Mouse (Mus musculus) MEL (cell line): Measurements from ENCODE around the gene Nrsn2. TPM values are rescaled to one million over a fixed set of nuclear protein-coding genes. Genes with fewer than 3 reads are reported as not detected.

Experiments
- DNase-seq: peaks from one replicate; pipeline ENCODE4 v3.0.0; 2011; ENCODE audit warnings: low read depth, low spot score
- H3K27ac ChIP-seq: 2 replicates; pipeline ENCODE4 v1.5.1; 2012; ENCODE audit warnings: low read depth, mild to moderate bottlenecking, control low read depth, low read length, moderate library complexity; ENCODE audit not compliant: control insufficient read depth
- H3K27me3 ChIP-seq, 2 experiments: fragments of 150-350 bp in 1 of 2; sonication (generic) in 1 of 2; 2 replicates each; pipeline ENCODE4 v1.6.1; 2012; ENCODE audit warnings: low read length in 2 of 2, mild to moderate bottlenecking in 2 of 2, improper control_type of control experiment in 1 of 2, moderate library complexity in 1 of 2; ENCODE audit not compliant: insufficient read depth in 2 of 2, control insufficient read depth in 1 of 2
- H3K36me3 ChIP-seq, 2 experiments: 2 replicates each; pipeline ENCODE4 v1.6.1; 2012 to 2014; ENCODE audit warnings: low read length in 2 of 2, improper control_type of control experiment in 1 of 2, inconsistent platforms in 1 of 2, mild to moderate bottlenecking in 1 of 2; ENCODE audit not compliant: insufficient read depth in 2 of 2, control insufficient read depth in 1 of 2
- H3K4me1 ChIP-seq, 2 experiments: fragments of 150-350 bp in 1 of 2; sonication (generic) in 1 of 2; 2 replicates each; pipeline ENCODE4 v1.6.1; 2012; ENCODE audit warnings: low read length in 2 of 2, improper control_type of control experiment in 1 of 2, mild to moderate bottlenecking in 1 of 2; ENCODE audit not compliant: insufficient read depth in 2 of 2, control insufficient read depth in 1 of 2
- H3K4me3 ChIP-seq, 2 experiments: fragments of 150-350 bp in 1 of 2; sonication (generic) in 1 of 2; 2 replicates each; pipeline ENCODE4 v1.5.1; 2012; ENCODE audit warnings: low read depth in 2 of 2, low read length in 2 of 2, mild to moderate bottlenecking in 2 of 2, moderate library complexity in 2 of 2, control low read depth in 1 of 2, improper control_type of control experiment in 1 of 2; ENCODE audit not compliant: control insufficient read depth in 1 of 2, insufficient read depth in 1 of 2
- H3K79me2 ChIP-seq: 2 replicates; pipeline ENCODE4 v1.6.1; 2012; ENCODE audit warnings: mild to moderate bottlenecking, low read length, moderate library complexity; ENCODE audit not compliant: control insufficient read depth, poor library complexity, insufficient read depth
- H3K9ac ChIP-seq: 2 replicates; pipeline ENCODE4 v1.6.1; 2012; ENCODE audit warnings: low read depth, mild to moderate bottlenecking, control low read depth, low read length, moderate library complexity; ENCODE audit not compliant: control insufficient read depth, poor library complexity, severe bottlenecking
- H3K9me3 ChIP-seq: fragments of 150-350 bp; sonication (generic); replicated peaks from 2 replicates; pipeline ENCODE4 v1.6.1; 2012; ENCODE audit warnings: mild to moderate bottlenecking, low read length, improper control_type of control experiment, moderate library complexity; ENCODE audit not compliant: insufficient read depth
- BHLHE40 ChIP-seq: IDR thresholded peaks from 2 replicates; pipeline ENCODE4 v1.6.1; 2012; ENCODE audit warnings: low read depth, mild to moderate bottlenecking, inconsistent platforms, low read length, improper control_type of control experiment, borderline replicate concordance
- CHD1 ChIP-seq: IDR thresholded peaks from 2 replicates; pipeline ENCODE4 v1.6.1; 2012; ENCODE audit warnings: low read depth, mild to moderate bottlenecking, inconsistent platforms, low read length, improper control_type of control experiment
- CHD2 ChIP-seq: IDR thresholded peaks from 2 replicates; pipeline ENCODE4 v1.6.1; 2011; ENCODE audit warnings: low read length, improper control_type of control experiment
- CTCF ChIP-seq, 3 experiments: IDR thresholded peaks in 2 of 3; conservative IDR thresholded peaks in 1 of 3; 2 replicates each; pipeline ENCODE4 v1.5.1; 2011 to 2012; ENCODE audit warnings: low read length in 3 of 3, low read depth in 2 of 3, mild to moderate bottlenecking in 2 of 3, improper control_type of control experiment in 1 of 3, inconsistent platforms in 1 of 3, mixed read lengths in 1 of 3, moderate library complexity in 1 of 3; ENCODE audit not compliant: control insufficient read depth in 1 of 3, insufficient read depth in 1 of 3, poor library complexity in 1 of 3, severe bottlenecking in 1 of 3
- ELF1 ChIP-seq: IDR thresholded peaks from 2 replicates; pipeline ENCODE4 v1.6.1; 2014; ENCODE audit warnings: low read depth, mild to moderate bottlenecking, inconsistent platforms, low read length, improper control_type of control experiment, moderate library complexity
- HCFC1 ChIP-seq: IDR thresholded peaks from 2 replicates; pipeline ENCODE4 v1.6.1; 2012; ENCODE audit warnings: low read depth, mild to moderate bottlenecking, inconsistent platforms, low read length, improper control_type of control experiment, moderate library complexity
- JUND ChIP-seq: IDR thresholded peaks from 2 replicates; pipeline ENCODE4 v1.6.1; 2011; ENCODE audit warnings: low read depth, mild to moderate bottlenecking, improper control_type of control experiment, low read length
- MAFK ChIP-seq: IDR thresholded peaks from 2 replicates; pipeline ENCODE4 v1.6.1; 2011; ENCODE audit warnings: low read depth, mild to moderate bottlenecking, low read length, improper control_type of control experiment, borderline replicate concordance
- MAX ChIP-seq: IDR thresholded peaks from 2 replicates; pipeline ENCODE4 v1.6.1; 2011; ENCODE audit warnings: low read length, improper control_type of control experiment
- MXI1 ChIP-seq: IDR thresholded peaks from 2 replicates; pipeline ENCODE4 v1.6.1; 2011; ENCODE audit warnings: mild to moderate bottlenecking, low read depth, low read length, improper control_type of control experiment
- MYB ChIP-seq: IDR thresholded peaks from 2 replicates; pipeline ENCODE4 v1.6.1; 2011; ENCODE audit warnings: mild to moderate bottlenecking, low read depth, low read length, improper control_type of control experiment
- MYC ChIP-seq: IDR thresholded peaks from 2 replicates; pipeline ENCODE4 v1.6.1; 2011; ENCODE audit warnings: low read depth, mild to moderate bottlenecking, low read length, improper control_type of control experiment, moderate library complexity
- NELFE ChIP-seq: IDR thresholded peaks from 2 replicates; pipeline ENCODE4 v1.6.1; 2011; ENCODE audit warnings: low read depth, low read length, improper control_type of control experiment
- POLR2A ChIP-seq, 2 experiments: IDR thresholded peaks; 2 replicates each; pipeline ENCODE4 v1.6.1; 2011 to 2012; ENCODE audit warnings: low read length in 2 of 2, mild to moderate bottlenecking in 2 of 2, control low read depth in 1 of 2, improper control_type of control experiment in 1 of 2, low read depth in 1 of 2, moderate library complexity in 1 of 2; ENCODE audit not compliant: control insufficient read depth in 1 of 2, insufficient read depth in 1 of 2, poor library complexity in 1 of 2
- POLR2AphosphoS5 ChIP-seq: IDR thresholded peaks from 2 replicates; pipeline ENCODE4 v1.6.1; 2012; ENCODE audit warnings: low read depth, borderline replicate concordance, mild to moderate bottlenecking, inconsistent platforms, low read length, moderate library complexity, mixed read lengths
- SMC3 ChIP-seq: IDR thresholded peaks from 2 replicates; pipeline ENCODE4 v1.6.1; 2011; ENCODE audit warnings: low read depth, low read length, improper control_type of control experiment
- TAL1 ChIP-seq: IDR thresholded peaks from 2 replicates; pipeline ENCODE4 v1.6.1; 2012; ENCODE audit warnings: mild to moderate bottlenecking, inconsistent platforms, low read length, moderate library complexity, mixed read lengths
- TBP ChIP-seq: IDR thresholded peaks from 2 replicates; pipeline ENCODE4 v1.8.0; 2011; ENCODE audit warnings: low read depth, low read length, improper control_type of control experiment
- ZNF384 ChIP-seq: IDR thresholded peaks from 2 replicates; pipeline ENCODE4 v1.6.1; 2012; ENCODE audit warnings: low read depth, mild to moderate bottlenecking, inconsistent platforms, low read length, improper control_type of control experiment
- polyA plus RNA-seq, 2 experiments: library from polyadenylated mRNA; stranded (reverse) in 1 of 2; unstranded in 1 of 2; fragments of >175 nt in 1 of 2; fragments of >200 nt in 1 of 2; gene quantifications; 2 replicates each; pipeline versions ENCODE4 v1.2.1 to v1.2.4; 2012; ENCODE audit warnings: low replicate concordance in 2 of 2, low read depth in 1 of 2; ENCODE audit not compliant: insufficient read length in 2 of 2, insufficient read depth in 1 of 2, missing spikeins in 1 of 2
- total RNA-seq: library from RNA; depleted of rRNA; stranded (reverse); fragments of 300-350 nt; gene quantifications from 2 replicates; pipeline ENCODE4 v1.2.3, GENCODE M21; 2012

The Nrsn2 gene
- total and polyA plus RNA-seq, 3 experiments, result not detected

GRCm38 (mm10) chr2:152349842-152350540, 26.4 kb downstream of the Nrsn2 start (continued):
- TF ChIP-seq ZNF384 (peak; percentile 86), NELFE (peak; percentile 56), POLR2A (IDR thresholded peaks at IDR 0.05; ENCODE audit: control insufficient read depth in 1 of 2, insufficient read depth in 1 of 2, low read depth in 1 of 2, low read length in 2 of 2, poor library complexity in 1 of 2) (peak in 1 of 2 experiments; percentile 53; a peak in 1 of 4 replicates), SMC3 (0 out of 2 replicates have a peak, but pooled peaks have one; percentile 9), CTCF (IDR thresholded peaks at IDR 0.05 in 2 of 3, conservative IDR thresholded peaks at IDR 0.05 in 1 of 3; ENCODE audit: control insufficient read depth in 1 of 3, insufficient read depth in 1 of 3, low read depth in 2 of 3, low read length in 3 of 3, poor library complexity in 1 of 3, severe bottlenecking in 1 of 3) (no peak), BHLHE40 (0 out of 2 replicates have a peak, but pooled peaks have one; percentile 33), MXI1 (peak; percentile 68; the same call in 1 of the 2 replicates), TBP (peak; percentile 64), TAL1 (no peak), MYB (no peak), MAFK (peak; percentile 80; the same call in 1 of the 2 replicates), CHD2 (peak; percentile 59; the same call in 1 of the 2 replicates), MAX (peak; percentile 58; the same call in 1 of the 2 replicates), JUND (peak; percentile 71; the same call in 1 of the 2 replicates), POLR2AphosphoS5 (no peak), MYC (peak; percentile 75; the same call in 1 of the 2 replicates), CHD1 (no peak), ELF1 (0 out of 2 replicates have a peak, but pooled peaks have one; percentile 25)
- TF ChIP-seq, all 39 proteins: peak for 26

GRCm38 (mm10) chr2:152349205-152349604, 27.2 kb downstream of the Nrsn2 start:
- H3K4me3 ChIP-seq, result no peak overlapping the region
- H3K79me2 ChIP-seq, result no peaks in the 10 kb centered on the region; the same call in 1 of the 2 replicates
- 0 out of 2 replicates have a peak, but pooled peaks have one; percentile 7 for TF ChIP-seq HCFC1
- no peak for TF ChIP-seq ZNF384
- peaks cover 30 to 56% of the 10 kb centered on the region in 2 experiments for H3K4me1 ChIP-seq
- H3K9me3 ChIP-seq, result no peaks in the 10 kb centered on the region
- H3K27me3 ChIP-seq, result no peaks in the 10 kb centered on the region
- DNase-seq, result peak; percentile 37
- H3K27ac ChIP-seq, result peak overlapping the region; percentile 96
- H3K9ac ChIP-seq, result peak overlapping the region; percentile 52
- peaks cover 0 to 50% of the 10 kb centered on the region in 2 experiments; a peak in 2 of 4 replicates for H3K36me3 ChIP-seq
